Mouse (Mus musculus) T-helper 1 cell (primary cell): ENCODE data around the gene Apbb2.

Source experiments
- in situ Hi-C: fragments of 300-600 bp; cut with MboI, MseI; formaldehyde crosslinking; loops from one replicate; pipeline ENCODE4 v1.15.1; 2025; ENCODE audit warnings: high pct_unique_total_duplicates

Apbb2 gene

DNA sequence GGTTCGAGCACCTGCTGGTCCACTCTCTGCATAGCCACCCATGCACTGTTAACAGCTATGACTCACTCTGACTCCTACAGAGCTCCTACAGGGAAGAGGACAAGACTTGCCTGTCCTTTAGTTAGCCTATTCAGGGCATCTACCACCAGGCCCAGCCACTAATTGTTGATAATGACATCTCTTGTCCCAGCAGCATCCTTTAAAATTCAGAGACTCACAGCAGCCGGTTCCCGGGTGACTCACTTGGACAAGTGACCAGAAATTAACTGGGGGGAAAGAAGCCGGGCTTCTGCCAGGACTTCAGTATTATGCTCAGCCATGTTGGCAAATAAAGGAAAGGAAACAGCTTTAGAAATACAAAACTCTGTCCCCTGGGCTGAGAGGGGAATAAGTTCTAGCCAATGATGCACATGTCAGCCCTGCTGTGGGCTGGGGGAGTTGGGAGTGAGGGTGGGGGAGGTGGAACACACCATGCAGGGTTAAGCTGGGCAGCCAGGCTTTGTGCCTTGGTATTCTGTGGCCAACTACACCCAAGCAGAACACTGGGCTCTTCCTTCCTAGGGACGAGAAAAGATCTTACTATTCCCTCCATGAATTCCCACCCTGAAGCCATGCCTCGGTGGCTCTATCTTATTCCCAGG, 233.7 kb downstream of the Apbb2 start:
- in situ Hi-C loops: loop anchor here (10.0 kb wide), 1 partner anchor 1550 kb away; no protein-coding TSS in a partner anchor

- in situ Hi-C loops: loop anchor here (10.0 kb wide), 1 partner anchor 1551 kb away; no protein-coding TSS in a partner anchor
These were observed 234.5 kb downstream of the Apbb2 start for GRCm38 (mm10) chr5:66384114-66384513.

DNA sequence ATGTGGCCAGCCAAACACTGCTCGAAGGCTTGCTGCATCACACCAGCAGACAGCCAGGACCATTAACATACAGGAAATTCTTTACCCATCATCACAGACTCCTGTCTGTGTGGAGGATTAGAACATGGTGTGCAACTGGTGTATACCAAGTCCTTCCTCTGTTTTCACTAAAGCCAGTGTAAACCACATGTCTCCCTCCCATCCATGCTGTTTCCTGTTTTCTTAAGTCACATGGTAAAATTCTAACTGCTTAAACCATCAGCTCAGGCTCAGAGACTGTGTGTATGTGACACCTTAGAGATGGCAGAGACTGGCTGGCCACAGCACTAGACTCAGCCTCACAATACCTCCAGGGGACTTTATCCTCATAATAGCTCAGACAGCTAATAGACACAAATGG, 236.5 kb downstream of the Apbb2 start:
- in situ Hi-C loops: loop anchor here (10.0 kb wide), 1 partner anchor 1553 kb away; no protein-coding TSS in a partner anchor

- in situ Hi-C loops: no loop called here
These were observed 239.6 kb downstream of the Apbb2 start for GRCm38 (mm10) chr5:66378968-66379367.

- in situ Hi-C loops: no loop called here
These were observed 241.9 kb downstream of the Apbb2 start for GRCm38 (mm10) chr5:66376589-66377270.

- in situ Hi-C loops: no loop called here
These were observed 244.2 kb downstream of the Apbb2 start for GRCm38 (mm10) chr5:66374413-66374812.

DNA sequence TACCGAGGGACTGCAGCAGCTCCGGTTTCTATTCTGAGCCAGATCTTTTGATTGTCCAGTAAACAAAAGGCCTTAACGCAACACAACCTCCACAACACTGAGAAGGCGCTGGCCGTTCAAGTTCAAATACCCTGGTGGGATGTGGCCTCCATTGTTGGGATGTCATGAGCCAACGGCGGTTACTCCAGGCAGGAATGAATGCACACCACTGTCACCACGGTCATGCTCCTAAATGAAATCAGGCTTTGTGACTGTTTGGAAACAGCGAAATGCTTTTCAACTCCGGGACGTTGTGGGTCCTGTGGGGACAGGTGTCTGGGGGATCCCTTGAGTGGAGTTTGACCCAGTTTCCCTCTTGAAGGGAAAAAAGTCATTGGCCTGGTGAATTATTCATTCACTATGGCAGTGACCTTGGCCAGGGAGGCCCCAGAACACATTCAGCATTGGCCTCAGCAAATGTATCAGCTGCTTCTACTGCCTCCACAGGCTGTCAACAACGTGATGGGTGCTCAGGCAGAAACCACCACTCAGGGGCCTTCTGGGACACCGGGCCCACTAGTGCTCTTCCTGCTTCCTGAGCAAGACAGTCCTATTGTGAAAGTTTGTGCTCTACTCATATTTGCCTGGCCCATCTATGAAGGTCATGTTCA, 244.9 kb downstream of the Apbb2 start:
- in situ Hi-C loops: no loop called here

DNA sequence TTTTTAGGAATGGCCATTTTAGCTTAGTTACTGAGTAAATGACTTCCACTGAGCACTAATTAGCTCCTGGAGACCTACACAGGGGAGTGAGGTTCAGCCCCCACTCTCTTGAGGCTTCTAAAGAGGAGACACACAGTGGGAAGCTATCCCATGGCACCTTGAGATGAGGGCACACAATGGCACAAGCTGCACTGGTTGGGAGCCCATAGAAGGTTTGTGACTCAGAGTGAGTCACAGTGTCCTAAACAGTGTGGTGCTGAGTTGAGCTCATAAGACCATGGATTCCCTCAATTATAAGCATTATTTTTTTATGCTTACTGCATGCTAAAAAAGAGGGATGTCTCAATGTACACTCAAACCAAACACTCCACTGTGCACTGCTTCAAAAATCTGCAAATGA, 247.5 kb downstream of the Apbb2 start:
- in situ Hi-C loops: no loop called here

- in situ Hi-C loops: no loop called here
These were observed 249.6 kb downstream of the Apbb2 start for GRCm38 (mm10) chr5:66368966-66369365.

DNA sequence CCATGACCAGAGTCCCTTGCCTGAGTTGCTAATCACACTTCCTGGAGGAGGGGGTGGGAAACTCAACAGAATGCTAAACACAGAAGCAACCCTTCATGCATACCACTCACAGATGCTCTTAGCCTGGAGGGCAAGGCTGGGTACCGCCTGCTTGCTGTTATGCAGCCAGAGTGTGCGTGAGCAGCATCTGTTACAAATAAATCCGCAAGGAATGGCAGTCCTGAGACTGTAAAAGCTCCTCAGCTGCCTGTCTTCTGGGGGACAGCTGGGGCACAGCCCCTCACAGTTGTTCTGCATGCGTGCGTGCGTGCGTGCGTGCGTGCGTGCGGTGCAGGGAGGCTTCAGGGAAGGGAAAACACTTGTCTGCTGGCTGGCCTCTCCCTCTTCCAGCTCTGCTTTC, 250.9 kb downstream of the Apbb2 start:
- in situ Hi-C loops: no loop called here

DNA sequence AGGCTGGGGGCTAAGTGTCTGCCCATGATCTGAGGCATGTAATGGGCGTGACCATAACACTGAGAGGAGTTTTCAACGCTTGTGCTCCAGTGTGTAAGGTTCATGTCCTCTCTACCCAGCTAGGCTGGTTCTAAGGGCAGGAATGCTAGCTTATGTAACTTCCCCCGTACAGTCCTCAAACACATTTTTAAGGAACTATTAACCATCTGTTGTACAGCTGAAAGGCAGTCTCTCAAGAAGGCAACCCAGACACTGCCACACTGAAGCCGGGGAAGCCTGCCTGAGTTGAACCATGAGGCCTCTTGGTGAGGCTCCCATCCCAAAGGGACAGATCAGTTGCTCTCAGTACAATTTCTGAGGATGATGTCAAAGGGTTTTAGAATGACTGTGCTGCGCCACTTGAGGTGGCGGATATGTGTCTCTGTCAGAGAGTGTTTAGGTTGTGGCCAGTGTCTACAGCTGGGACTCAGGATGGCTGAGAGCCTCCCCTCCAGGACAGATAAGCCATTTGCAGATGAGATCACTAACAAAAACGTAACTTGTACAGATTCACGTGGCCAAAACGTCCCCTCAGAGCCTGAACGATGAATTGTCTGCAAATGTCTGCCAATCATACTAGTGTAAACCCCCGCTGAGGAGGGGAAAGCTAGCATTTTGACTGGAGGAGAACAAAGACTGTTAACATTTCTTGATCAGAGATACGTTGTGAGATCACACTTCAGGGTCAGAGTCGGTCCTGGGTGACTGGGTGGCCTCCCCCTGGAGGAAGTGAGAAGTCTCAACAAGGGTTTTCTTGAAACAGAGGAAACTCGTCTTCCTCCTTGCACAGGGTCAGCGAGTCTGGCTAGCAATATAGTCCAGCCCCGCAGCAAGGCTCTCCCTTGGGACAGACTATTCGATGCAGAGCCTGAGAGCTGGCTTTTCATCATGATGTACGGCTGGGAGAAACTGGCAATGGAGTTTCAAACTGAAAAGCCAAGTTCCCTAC, 255.0 kb downstream of the Apbb2 start:
- in situ Hi-C loops: no loop called here

DNA sequence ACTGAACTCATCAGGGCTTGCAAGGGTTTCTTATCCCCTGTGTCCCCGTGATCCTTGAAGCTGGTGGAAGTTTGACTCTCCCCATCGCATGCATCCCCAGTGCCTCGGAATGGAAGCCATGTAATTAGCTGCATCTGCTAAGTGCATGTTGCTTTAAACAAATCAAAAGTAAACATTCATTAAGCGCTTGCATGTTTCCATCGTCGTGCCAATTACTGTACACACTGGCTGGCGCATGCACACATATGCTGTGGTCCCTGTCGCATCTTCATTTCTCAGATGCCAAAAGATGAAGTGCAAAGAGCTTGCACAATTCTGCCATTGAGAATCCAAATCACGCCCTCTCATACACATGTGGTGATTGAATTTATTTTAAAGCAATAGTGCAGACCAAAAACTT, 257.8 kb downstream of the Apbb2 start:
- in situ Hi-C loops: no loop called here

GRCm38 (mm10) chr5:66359742-66360423, 258.7 kb downstream of the Apbb2 start:
- in situ Hi-C loops: no loop called here

DNA sequence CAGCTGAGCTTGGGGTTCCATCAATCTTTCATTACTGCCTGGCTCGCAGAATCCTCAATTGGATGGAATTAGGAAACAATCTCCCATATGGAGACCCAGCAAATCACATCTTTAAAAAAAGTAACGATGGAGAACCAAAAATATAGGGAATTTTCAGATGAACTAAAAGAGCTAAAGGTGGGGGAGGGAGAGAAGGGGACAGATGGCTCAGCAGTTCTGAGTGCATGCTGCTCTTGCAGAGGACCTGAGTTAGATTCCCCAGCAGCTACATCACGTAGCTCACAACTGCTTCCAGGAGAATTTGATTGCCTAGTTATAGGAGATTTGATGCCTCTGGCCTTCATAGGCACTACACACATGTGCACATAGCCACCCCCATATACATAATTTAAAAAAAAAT, 263.4 kb downstream of the Apbb2 start:
- in situ Hi-C loops: no loop called here

- in situ Hi-C loops: no loop called here
These were observed 264.7 kb downstream of the Apbb2 start for GRCm38 (mm10) chr5:66353876-66354275.

DNA sequence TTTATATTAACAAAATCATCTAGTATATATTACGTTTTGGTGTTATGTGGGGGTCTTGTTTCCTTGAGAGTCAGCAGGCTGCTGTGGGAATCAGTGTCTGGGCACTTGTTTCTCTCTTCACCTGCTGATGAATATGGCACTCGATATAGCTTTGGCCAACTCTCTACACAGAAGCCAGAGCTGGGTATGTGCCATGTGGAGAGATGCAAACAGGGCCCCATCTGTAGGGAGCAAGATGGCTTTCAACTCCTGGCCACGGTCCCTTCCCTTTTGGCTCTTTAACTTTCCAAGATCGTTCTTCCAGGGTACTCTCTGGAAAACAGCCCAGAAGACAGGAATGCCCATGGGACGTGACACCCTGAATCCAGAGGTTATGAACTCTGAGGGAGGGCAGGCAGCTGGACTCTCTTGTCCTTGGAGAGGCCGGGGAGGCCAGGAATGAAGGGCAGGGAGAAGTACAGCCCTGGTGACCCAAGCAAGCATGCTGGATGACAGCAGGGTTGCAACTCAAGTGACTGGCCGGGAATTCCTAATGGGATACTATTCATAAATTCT, 266.7 kb downstream of the Apbb2 start:
- in situ Hi-C loops: no loop called here

DNA sequence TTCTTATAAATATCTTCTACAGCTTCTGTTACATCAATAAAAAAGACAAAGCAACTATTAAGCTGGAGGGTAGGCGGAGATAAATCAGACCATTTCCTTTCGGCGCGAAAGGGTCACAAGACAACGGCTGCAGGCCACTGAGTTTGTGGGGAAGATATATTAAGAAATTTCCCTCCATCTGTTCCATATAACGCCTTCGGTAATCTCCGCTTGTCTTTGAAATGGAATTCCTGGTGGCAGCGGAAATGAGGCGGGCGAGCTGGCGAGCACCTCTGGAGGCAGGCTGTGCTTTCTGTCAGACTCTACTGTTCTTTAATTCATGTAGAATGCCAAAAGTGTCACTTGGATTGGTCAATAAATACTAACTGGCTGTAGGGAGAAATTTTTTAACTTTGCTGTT, 267.5 kb downstream of the Apbb2 start:
- in situ Hi-C loops: no loop called here

DNA sequence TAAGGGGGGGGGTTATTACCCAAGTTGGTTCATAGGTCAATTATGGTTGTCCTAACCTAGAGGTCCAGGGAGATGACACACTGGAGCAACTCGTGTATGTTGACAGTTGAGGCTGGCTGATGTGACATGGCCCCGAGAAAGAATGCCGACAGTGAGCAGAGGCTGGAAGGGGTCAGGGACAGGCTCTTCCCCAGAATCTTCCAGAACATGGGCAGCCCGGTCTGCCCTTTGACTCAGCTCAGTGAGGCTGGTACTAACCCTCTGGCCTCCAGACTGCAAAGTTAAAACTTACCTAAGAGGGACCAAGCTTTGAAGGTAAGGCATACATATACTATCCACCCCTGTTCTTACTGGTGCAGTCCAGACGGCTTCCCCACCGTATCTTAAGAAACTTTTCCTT, 268.0 kb downstream of the Apbb2 start:
- in situ Hi-C loops: no loop called here

DNA sequence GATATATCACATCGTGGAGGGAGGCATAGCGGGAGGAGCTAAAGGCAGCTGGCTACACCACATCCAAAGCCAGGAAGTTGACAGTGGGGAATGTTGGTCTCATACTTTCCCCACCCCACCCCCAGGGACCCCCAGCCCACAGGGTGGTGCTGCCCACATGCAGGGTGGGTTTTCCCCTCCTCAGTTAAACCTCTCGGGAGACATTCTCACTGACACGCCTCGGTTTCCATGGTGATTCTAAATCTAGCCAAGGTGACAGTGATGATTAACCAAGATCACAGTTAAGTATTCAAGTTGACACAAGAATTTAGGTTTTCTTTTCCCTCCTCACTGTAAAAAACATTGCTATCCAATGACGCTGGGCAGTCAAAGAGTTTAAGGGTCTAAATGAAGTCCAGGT, 270.2 kb downstream of the Apbb2 start:
- in situ Hi-C loops: no loop called here

GRCm38 (mm10) chr5:66346756-66347155, 271.8 kb downstream of the Apbb2 start:
- in situ Hi-C loops: no loop called here

DNA sequence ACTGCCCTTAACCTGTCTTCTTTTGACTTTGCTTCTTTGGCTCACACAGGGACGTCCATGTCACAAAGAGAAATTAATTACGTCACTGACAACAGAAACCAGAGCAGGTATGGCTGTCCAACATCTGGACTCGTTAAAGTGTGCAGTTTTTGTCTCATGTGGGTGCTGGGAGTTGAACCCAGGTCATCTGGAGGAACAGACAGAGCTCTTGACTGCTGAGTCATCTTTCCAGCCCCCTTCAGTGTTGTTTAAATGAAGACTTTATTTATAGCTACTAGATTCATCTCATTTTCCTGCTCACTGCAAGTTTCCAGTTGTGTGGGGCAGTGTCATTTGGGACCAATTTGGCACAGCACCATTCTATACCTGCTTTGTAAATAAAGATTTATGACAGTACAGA, 273.4 kb downstream of the Apbb2 start:
- in situ Hi-C loops: no loop called here
